Mouse (Mus musculus) adrenal gland, adult 10 weeks (tissue): ENCODE data around the gene Abca7. TPM values are rescaled to one million over a fixed set of nuclear protein-coding genes. Genes with fewer than 3 reads are reported as not detected.

Experiments used
- polyA plus RNA-seq: library from polyadenylated mRNA; stranded (reverse); fragments of 350-450 nt; fragmentation: Illumina TruSeq; extraction: RNeasy Lipid Tissue Mini Kit (QIAGEN cat#74804); gene quantifications from one replicate; pipeline ENCODE4 v1.2.3, GENCODE M21; 2014; ENCODE audit warnings: low read depth, low replicate concordance

Gene Abca7
- 0.58 TPM for polyA plus RNA-seq

GRCm38 (mm10) chr10:79996272-79997033 lies at the start of gene Abca7:
Gene Abca7 (plus strand): TSS chr10:79996494.

GRCm38 (mm10) chr10:79959847-79960601 lies 36.3 kb upstream of the Abca7 start, which contains the start of gene Wdr18:
Gene Wdr18 (plus strand): TSS chr10:79960152.

GRCm38 (mm10) chr10:79970415-79971182 lies 25.7 kb upstream of the Abca7 start, which contains the start of gene Grin3b:
Gene Grin3b (plus strand): TSS chr10:79970715.

GRCm38 (mm10) chr10:79984195-79984816 lies 12.0 kb upstream of the Abca7 start, which contains the start of gene Tmem259:
Gene Tmem259 (minus strand): TSS chr10:79984330.

GRCm38 (mm10) chr10:79988506-79989271 lies 7.6 kb upstream of the Abca7 start, which contains the start of gene Cnn2:
Gene Cnn2 (plus strand): TSS chr10:79988584.

GRCm38 (mm10) chr10:80016511-80016910 lies 20.2 kb downstream of the Abca7 start, which contains the start of gene Arhgap45:
Gene Arhgap45 (plus strand): TSS chr10:80016653.

DNA sequence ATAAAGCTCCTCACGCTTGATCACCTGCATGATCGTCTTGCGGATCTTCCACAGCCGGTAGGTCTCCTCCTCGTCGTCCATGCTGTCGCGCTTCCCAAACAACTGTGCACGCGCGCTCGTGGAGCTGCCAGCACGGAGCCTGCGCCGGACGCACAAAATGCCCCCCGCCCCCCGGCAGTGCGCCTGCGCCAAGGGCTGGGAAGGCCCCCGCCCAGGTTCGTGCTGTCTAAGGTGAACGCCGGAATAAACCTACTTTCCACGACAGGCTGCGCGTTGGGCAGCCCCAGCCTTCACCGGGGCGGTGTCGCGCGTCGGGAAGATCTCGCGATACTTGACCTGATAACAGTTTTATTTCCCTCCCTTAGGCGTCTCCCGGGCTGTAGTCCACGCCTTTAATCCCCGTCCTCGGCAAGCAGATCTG lies 43.3 kb downstream of the Abca7 start, which contains the start of gene Polr2e:
Gene Polr2e (minus strand): TSS at position 237 of the 421 bp plus-strand sequence.

GRCm38 (mm10) chr10:80047041-80047565 lies 50.8 kb downstream of the Abca7 start, which contains the start of gene Gpx4:
Gene Gpx4 (plus strand): TSS chr10:80047166.

Other genes with a start within 250 kb of the Abca7 start
- not detected for gene Polrmt, start 249.9 kb upstream of the Abca7 start, polyA plus RNA-seq
- not detected for gene Fgf22, start 241.4 kb upstream of the Abca7 start, polyA plus RNA-seq
- gene Rnf126, start 229.5 kb upstream of the Abca7 start, polyA plus RNA-seq = 0.58 TPM
- gene Fstl3, start 219.2 kb upstream of the Abca7 start, polyA plus RNA-seq = 6.9 TPM
- gene Prss57, start 205.5 kb upstream of the Abca7 start, polyA plus RNA-seq = not detected
- gene Palm, start 202.9 kb upstream of the Abca7 start, polyA plus RNA-seq = 0.93 TPM
- not detected for gene Misp, start 175.5 kb upstream of the Abca7 start, polyA plus RNA-seq
- 69.8 TPM for gene Ptbp1, start 142.1 kb upstream of the Abca7 start, polyA plus RNA-seq
- gene Prtn3, start 122.0 kb upstream of the Abca7 start, polyA plus RNA-seq = not detected
- not detected for gene Plppr3, start 121.9 kb upstream of the Abca7 start, polyA plus RNA-seq
- gene Elane, start 110.2 kb upstream of the Abca7 start, polyA plus RNA-seq = not detected
- gene Cfd, start 105.6 kb upstream of the Abca7 start, polyA plus RNA-seq = 14.9 TPM
- gene Med16, start 87.6 kb upstream of the Abca7 start, polyA plus RNA-seq = not detected
- gene Gm26602, start 85.6 kb upstream of the Abca7 start, polyA plus RNA-seq = not detected
- not detected for gene Kiss1r, start 79.5 kb upstream of the Abca7 start, polyA plus RNA-seq
- gene R3hdm4, start 75.3 kb upstream of the Abca7 start, polyA plus RNA-seq = 8.8 TPM
- 1.9 TPM for gene Arid3a, start 69.5 kb upstream of the Abca7 start, polyA plus RNA-seq
- gene Wdr18, start 36.3 kb upstream of the Abca7 start, polyA plus RNA-seq = 1.2 TPM
- gene Grin3b, start 25.8 kb upstream of the Abca7 start, polyA plus RNA-seq = not detected
- 0.64 TPM for gene Tmem259, start 12.2 kb upstream of the Abca7 start, polyA plus RNA-seq
- 4.3 TPM for gene Cnn2, start 7.9 kb upstream of the Abca7 start, polyA plus RNA-seq
- gene Arhgap45, start 20.2 kb downstream of the Abca7 start, polyA plus RNA-seq = not detected
- gene Polr2e, start 43.3 kb downstream of the Abca7 start, polyA plus RNA-seq = 0.64 TPM
- gene Gpx4, start 50.7 kb downstream of the Abca7 start, polyA plus RNA-seq = 76.0 TPM
- gene Sbno2, start 109.1 kb downstream of the Abca7 start, polyA plus RNA-seq = 1.3 TPM
- gene Stk11, start 119.3 kb downstream of the Abca7 start, polyA plus RNA-seq = 8.0 TPM
- gene Atp5d, start 142.1 kb downstream of the Abca7 start, polyA plus RNA-seq = 0.70 TPM
- 1.5 TPM for gene Cbarp, start 144.3 kb downstream of the Abca7 start, polyA plus RNA-seq
- gene Midn, start 151.8 kb downstream of the Abca7 start, polyA plus RNA-seq = 7.6 TPM
- gene Cirbp, start 169.5 kb downstream of the Abca7 start, polyA plus RNA-seq = 21.3 TPM
- gene 1600002K03Rik, start 176.4 kb downstream of the Abca7 start, polyA plus RNA-seq = 1.0 TPM
- 2.2 TPM for gene Efna2, start 183.0 kb downstream of the Abca7 start, polyA plus RNA-seq
- gene Mum1, start 229.9 kb downstream of the Abca7 start, polyA plus RNA-seq = 7.3 TPM